Mouse (Mus musculus) megakaryocyte, adult 5-6 weeks (primary cell): Measurements from ENCODE around the gene Traf3ip2. TPM values are rescaled to one million over a fixed set of nuclear protein-coding genes. Genes with fewer than 3 reads are reported as not detected.

Source experiments
- ATAC-seq: 2 replicates; pipeline ENCODE4 v1.8.0; 2016; ENCODE audit warnings: mild to moderate bottlenecking, inconsistent platforms; ENCODE audit not compliant: poor library complexity, severe bottlenecking
- total RNA-seq, 2 experiments: library from RNA; stranded (forward) in 1 of 2; stranded (reverse) in 1 of 2; fragments of 153-499, 151-499 nt in 1 of 2; fragments of 221-1000, 200-1000 nt in 1 of 2; gene quantifications; 2 replicates each; pipeline versions ENCODE4 v1.2.3 to v1.2.4; 2015 to 2017

Gene Traf3ip2
- total RNA-seq, 2 experiments from 2014 or later = 2.9 to 8.8 TPM

DNA sequence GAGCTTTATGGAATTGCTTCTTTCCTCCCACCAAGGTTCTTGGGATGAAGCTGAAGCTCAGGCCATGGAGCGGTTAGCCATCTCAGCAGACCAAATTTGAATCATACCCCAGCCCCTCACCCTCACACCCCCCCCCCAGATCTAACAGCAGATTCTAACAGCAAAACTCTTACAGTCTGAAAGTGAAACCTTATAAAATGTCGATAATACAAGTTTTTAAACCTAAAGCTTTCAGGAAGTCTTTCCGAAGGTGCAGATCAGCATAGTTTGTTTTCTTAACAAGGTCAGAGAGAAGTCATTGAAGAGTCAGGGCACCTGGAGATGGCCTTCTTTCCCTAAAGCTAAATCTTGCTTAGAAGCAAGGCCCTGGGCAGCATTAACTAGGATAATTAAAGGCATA lies 53.3 kb downstream of the Traf3ip2 start:
- ATAC-seq = no peak

GRCm38 (mm10) chr10:39671451-39671850 lies 58.7 kb downstream of the Traf3ip2 start:
- ATAC-seq = no peak

DNA sequence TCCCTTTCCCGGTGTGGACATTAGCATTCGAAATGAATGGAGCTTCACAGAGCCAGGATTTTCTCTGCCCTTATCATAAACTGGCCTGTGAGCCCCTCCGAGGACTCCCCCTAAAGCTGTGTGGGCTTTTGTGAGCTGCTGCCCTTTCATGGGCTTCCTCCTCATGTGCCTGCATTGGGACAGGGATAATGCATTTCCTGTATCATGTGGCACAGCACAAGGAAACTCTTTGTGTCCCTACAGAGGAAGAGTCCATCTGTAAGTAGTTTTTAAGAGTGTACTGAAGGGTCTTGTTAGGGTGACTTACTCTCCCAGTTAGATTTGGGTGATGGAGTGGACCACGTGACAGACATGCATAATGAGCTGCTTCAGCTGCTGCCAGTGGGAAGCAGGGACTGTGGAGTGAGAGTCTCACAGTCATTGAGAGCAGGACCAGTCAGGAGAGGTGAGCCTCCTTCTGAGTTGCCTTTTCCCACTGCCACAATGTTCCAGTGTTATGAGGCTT lies 59.9 kb downstream of the Traf3ip2 start:
- ATAC-seq = no peak

- ATAC-seq = no peak
Measured at GRCm38 (mm10) chr10:39674106-39674505, 61.4 kb downstream of the Traf3ip2 start.

DNA sequence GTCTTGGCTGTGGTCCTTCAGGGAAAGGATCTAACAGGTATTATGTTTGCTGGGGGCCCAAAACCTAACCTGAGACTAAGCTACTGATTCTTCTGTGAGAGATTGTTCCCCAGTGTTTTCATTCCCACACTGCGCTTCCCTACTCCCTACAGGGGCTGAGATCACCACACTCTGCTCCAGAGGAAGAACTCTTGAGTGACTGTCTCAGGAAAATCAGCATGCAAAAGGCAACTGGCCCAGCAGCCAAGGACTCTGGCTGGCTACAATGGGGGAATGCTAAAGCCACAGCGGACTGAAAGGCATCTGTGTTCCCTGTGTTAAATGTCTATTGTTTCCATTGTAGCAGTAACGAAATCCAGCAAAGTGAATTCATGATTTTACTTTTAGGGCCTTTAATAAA lies 62.0 kb downstream of the Traf3ip2 start:
- ATAC-seq = no peak

DNA sequence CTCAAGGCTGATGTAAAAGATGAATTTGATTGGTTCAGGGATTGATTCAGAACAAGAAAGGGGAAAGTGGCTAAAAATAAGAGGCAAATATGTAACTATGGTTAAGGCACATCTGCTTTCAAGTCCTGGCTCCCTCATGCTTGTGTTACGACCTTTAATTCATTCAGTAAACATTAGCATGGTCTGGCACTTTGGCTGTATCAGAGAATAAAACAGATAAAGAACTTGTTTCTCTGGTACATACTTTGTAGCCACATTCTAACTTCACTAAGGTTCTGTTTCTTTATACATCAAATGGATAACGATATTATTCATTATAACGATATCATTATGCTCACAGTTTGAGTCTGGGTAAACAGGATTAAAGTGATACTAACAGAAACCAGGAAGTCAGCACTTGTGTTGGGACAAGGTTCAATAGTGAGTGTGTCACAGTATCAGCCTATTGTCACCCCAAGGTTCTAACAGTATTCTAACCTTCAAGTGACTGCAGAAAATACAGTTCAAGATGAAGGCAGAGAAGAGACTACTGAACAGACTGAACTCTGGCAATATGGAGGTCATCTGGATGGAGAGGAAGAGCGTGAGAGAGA lies 65.6 kb downstream of the Traf3ip2 start:
- no peak for ATAC-seq

DNA sequence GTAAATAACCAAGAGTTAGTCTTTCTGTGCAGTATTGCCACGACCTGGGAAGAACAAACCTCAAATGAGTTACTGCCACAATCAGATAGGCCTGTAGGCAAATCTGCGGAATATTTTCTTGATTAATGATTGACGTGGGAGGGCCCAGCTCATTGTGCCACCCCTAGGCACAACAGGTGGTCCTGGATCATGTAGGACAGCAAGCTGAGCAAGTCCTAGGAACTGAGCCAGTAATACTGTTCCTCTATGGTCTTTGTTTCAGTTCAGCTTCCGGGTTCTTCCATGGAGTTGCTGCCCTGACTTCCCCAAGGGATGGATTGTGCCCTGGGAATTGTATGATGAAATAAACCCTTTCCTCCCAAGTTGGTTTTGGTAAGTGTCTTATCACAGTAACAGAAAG lies 68.3 kb downstream of the Traf3ip2 start:
- no peak for ATAC-seq

GRCm38 (mm10) chr10:39682556-39682955 lies 69.8 kb downstream of the Traf3ip2 start:
- ATAC-seq = no peak

GRCm38 (mm10) chr10:39683481-39683880 lies 70.7 kb downstream of the Traf3ip2 start:
- ATAC-seq = no peak

DNA sequence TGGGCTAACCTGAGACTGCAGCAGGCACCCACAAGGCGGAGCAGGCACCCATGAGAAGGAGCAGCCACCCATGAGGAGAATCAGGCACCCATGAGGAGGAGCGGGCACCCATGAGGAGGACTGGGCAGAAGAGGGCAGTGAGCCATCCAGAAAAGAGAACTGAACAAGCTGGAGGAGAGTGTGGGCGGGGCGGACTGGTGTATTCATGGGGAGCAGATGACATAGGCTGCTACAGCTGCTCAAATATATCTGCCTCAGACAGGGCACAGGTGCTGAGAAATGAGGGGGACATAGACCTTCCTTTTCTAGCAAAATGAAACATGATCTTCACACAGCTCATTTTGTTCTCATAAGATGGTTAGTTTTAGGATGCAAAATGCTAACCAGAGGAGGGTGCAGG lies 74.1 kb downstream of the Traf3ip2 start:
- peak; percentile 85 for ATAC-seq

DNA sequence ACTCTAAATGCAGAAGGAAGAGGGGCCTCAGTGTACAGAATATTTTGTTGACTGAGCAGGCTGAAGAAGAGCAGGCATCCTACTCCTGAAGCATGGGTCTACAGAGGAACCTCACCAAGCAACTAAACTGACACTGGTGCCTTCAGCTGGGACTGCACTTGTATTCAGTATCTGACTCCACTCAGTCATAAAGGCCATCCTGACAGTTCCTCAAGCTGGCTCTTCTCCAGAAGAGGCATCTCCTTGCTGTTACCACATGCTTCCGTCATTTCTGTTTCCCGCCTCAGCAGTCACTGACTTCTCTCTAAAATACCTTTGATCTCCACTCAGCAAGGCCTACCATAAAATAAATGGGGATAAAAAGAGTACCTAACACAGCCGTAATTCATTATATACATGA lies 75.1 kb downstream of the Traf3ip2 start:
- peak; percentile 47; the same call in 1 of the 2 replicates for ATAC-seq

GRCm38 (mm10) chr10:39691351-39692064 lies 78.8 kb downstream of the Traf3ip2 start:
- no peak for ATAC-seq

GRCm38 (mm10) chr10:39692152-39692551 lies 79.4 kb downstream of the Traf3ip2 start:
- no peak for ATAC-seq

Other genes with a start within 250 kb of the Traf3ip2 start
- gene Fyn, start 244.1 kb upstream of the Traf3ip2 start, total RNA-seq (2015) = 19.5 and 21.3 TPM in 2 replicates
- gene Fyn, start 244.1 kb upstream of the Traf3ip2 start, total RNA-seq (2017) = 28.9 and 36.3 TPM in 2 replicates
- 24.0 and 28.4 TPM in 2 replicates for gene Rev3l, start 119.2 kb downstream of the Traf3ip2 start, total RNA-seq (2015)
- 17.3 and 20.8 TPM in 2 replicates for gene Rev3l, start 119.2 kb downstream of the Traf3ip2 start, total RNA-seq (2017)